Mouse (Mus musculus) heart, embryonic 14.5 days (tissue): ENCODE measurements around the gene Mrpl19. TPM values are rescaled to one million over a fixed set of nuclear protein-coding genes. Genes with fewer than 3 reads are reported as not detected.

ENCODE experiments used
- ATAC-seq: fragments of 200-750 bp; cut with Nextera tagmentation; 2 replicates; pipeline ENCODE4 v1.8.0; 2017; ENCODE audit warnings: low read depth, moderate TSS enrichment; ENCODE audit not compliant: insufficient number of reproducible peaks, insufficient read depth, low FRiP score
- H3K27ac ChIP-seq, 2 experiments: fragments of 200-500 bp in 1 of 2; fragments of 300-500 bp in 1 of 2; sonication (generic) in 1 of 2; replicated peaks in 1 of 2; 2 replicates each; pipeline ENCODE4 v1.5.1; 2012 to 2014; ENCODE audit warnings: low read depth in 2 of 2, low read length in 2 of 2, control low read depth in 1 of 2, mild to moderate bottlenecking in 1 of 2, mixed read lengths in 1 of 2; ENCODE audit not compliant: control insufficient read depth in 1 of 2, insufficient read depth in 1 of 2
- H3K27me3 ChIP-seq: fragments of 300-500 bp; sonication (generic); 2 replicates; pipeline ENCODE4 v1.6.1; 2014; ENCODE audit warnings: mild to moderate bottlenecking, low read length, control low read depth; ENCODE audit not compliant: control insufficient read depth, insufficient read depth
- H3K36me3 ChIP-seq: fragments of 300-500 bp; sonication (generic); 2 replicates; pipeline ENCODE4 v1.6.1; 2014; ENCODE audit warnings: mild to moderate bottlenecking, control low read depth, low read length, mixed read lengths; ENCODE audit not compliant: control insufficient read depth, insufficient read depth
- H3K4me1 ChIP-seq, 2 experiments: fragments of 200-500 bp in 1 of 2; fragments of 300-500 bp in 1 of 2; sonication (generic) in 1 of 2; 2 replicates each; pipeline ENCODE4 v1.6.1; 2012 to 2014; ENCODE audit warnings: low read length in 2 of 2, control low read depth in 1 of 2, mixed read lengths in 1 of 2; ENCODE audit not compliant: control insufficient read depth in 2 of 2, insufficient read depth in 2 of 2
- H3K4me2 ChIP-seq: fragments of 300-500 bp; sonication (generic); 2 replicates; pipeline ENCODE4 v1.6.1; 2014; ENCODE audit warnings: mild to moderate bottlenecking, low read length
- H3K4me3 ChIP-seq, 2 experiments: fragments of 200-500 bp in 1 of 2; fragments of 300-500 bp in 1 of 2; sonication (generic) in 1 of 2; 2 replicates each; pipeline ENCODE4 v1.5.1; 2012 to 2014; ENCODE audit warnings: low read length in 2 of 2, mild to moderate bottlenecking in 2 of 2, control low read depth in 1 of 2, low read depth in 1 of 2, moderate library complexity in 1 of 2; ENCODE audit not compliant: control insufficient read depth in 1 of 2, insufficient read depth in 1 of 2
- H3K9ac ChIP-seq: fragments of 300-500 bp; sonication (generic); 2 replicates; pipeline ENCODE4 v1.6.1; 2014; ENCODE audit warnings: mild to moderate bottlenecking, low read length
- H3K9me3 ChIP-seq: fragments of 300-500 bp; sonication (generic); 2 replicates; pipeline ENCODE4 v1.6.1; 2016; ENCODE audit warnings: low read length, control low read depth; ENCODE audit not compliant: control insufficient read depth
- WGBS: fragments of 180-500 bp; shearing (Covaris S2); extraction: QIAGEN DNeasy Blood & Tissue Kit; methylation state at CpG from one replicate; pipeline ENCODE4 v1.1.7; 2014; 5-methylcytosine and 5-hydroxymethylcytosine counted together
- polyA plus RNA-seq: library from polyadenylated mRNA; unstranded; fragments of >200 nt; fragmentation: Nextera tagmentation; extraction: Ambion mirVana; gene quantifications from 2 replicates; pipeline ENCODE4 v1.2.1, GENCODE M21; 2014

Mrpl19 gene
- polyA plus RNA-seq = 47.0 and 47.6 TPM in 2 replicates

DNA sequence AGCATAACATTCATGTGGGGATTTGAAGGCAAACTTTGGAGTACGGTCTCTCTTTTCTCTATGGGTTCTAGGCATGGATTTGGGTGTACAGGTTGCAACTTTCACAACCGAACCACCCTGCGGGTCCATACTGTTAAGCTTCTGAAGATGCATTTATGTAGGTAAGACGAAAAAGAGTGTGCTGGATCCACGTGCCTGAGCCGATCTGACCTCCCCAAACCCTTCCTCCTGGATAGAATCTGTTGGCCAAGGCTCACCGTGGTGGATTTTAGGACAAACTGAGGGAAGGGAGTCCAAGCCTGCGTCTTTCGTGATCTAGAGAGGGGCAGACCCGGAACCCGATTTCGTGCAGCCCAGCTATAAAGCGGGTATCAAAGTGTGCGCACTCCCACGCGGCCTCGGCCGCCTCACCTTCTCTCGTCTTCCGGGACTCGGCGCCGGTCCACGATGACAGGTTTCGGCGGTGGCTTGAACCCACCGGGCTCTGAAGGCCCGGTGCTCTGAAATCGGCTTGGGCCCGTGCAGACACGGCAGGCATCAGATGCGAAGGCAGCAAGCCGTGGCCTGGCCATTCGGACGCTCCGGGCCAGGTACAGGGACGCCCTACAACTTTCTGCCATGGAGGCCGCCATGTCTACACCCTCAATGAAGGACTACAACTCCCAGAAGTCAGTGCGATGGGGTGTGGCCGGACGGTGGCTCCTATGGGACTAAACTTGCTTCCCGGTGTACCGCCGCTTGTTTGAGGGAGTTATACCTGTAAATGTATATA lies at the start of gene Mrpl19:
Gene Mrpl19 (minus strand): TSS at position 663 of the 772 bp plus-strand sequence.
- H3K9ac ChIP-seq = peak within 1 kb of the TSS; percentile 80
- WGBS = under 1% methylated on average over 44 of the region's 44 CpGs
- no peaks in the 10 kb centered on the region for H3K9me3 ChIP-seq
- H3K27me3 ChIP-seq = no peaks in the 10 kb centered on the region
- H3K27ac ChIP-seq = no peak within 1 kb of the TSS; a peak in 1 of 4 replicates
- H3K4me3 ChIP-seq = peak within 1 kb of the TSS; percentile 78 to 89
- H3K4me1 ChIP-seq = peaks cover 3 to 10% of the 10 kb centered on the region in 2 experiments; a peak in 3 of 4 replicates
- peak within 1 kb of the TSS; percentile 68 for H3K4me2 ChIP-seq
- ATAC-seq = peak; percentile 90
- H3K36me3 ChIP-seq = peaks cover 36% of the 10 kb centered on the region

GRCm38 (mm10) chr6:82012392-82012791 lies 46.6 kb upstream of the Mrpl19 start:
- Histone ChIP-seq H3K9me3 (no peaks in the 10 kb centered on the region), H3K27ac (no peak overlapping the region), H3K27me3 (no peaks in the 10 kb centered on the region), H3K4me3 (no peak overlapping the region), H3K4me2 (no peak overlapping the region), H3K9ac (no peak overlapping the region), H3K36me3 (no peaks in the 10 kb centered on the region), H3K4me1 (no peaks in the 10 kb centered on the region)
- no peak for ATAC-seq
- WGBS = 70% methylated on average over 1 of the region's 1 CpGs

GRCm38 (mm10) chr6:81990049-81990810 lies 24.5 kb upstream of the Mrpl19 start:
- H3K9ac ChIP-seq = no peak overlapping the region
- H3K4me2 ChIP-seq = no peak overlapping the region
- no peak overlapping the region for H3K27ac ChIP-seq

GRCm38 (mm10) chr6:81988341-81988740 lies 22.6 kb upstream of the Mrpl19 start:
- Histone ChIP-seq H3K9me3 (no peaks in the 10 kb centered on the region), H3K27ac (no peak overlapping the region), H3K4me3 (no peak overlapping the region), H3K9ac (no peak overlapping the region), H3K36me3 (no peaks in the 10 kb centered on the region), H3K4me2 (no peak overlapping the region), H3K27me3 (no peaks in the 10 kb centered on the region), H3K4me1 (peaks cover 0 to 8% of the 10 kb centered on the region in 2 experiments; a peak in 1 of 4 replicates)
- ATAC-seq = no peak
- 84% methylated on average over 5 of the region's 5 CpGs for WGBS

More at GRCm38 (mm10) chr6:81990049-81990810, 24.5 kb upstream of the Mrpl19 start:
- no peaks in the 10 kb centered on the region for H3K9me3 ChIP-seq
- H3K4me1 ChIP-seq = peaks cover 0 to 8% of the 10 kb centered on the region in 2 experiments; a peak in 1 of 4 replicates
- no peaks in the 10 kb centered on the region for H3K36me3 ChIP-seq
- no peak for ATAC-seq
- no peak overlapping the region for H3K4me3 ChIP-seq
- 45% methylated on average over 20 of the region's 20 CpGs for WGBS
- no peaks in the 10 kb centered on the region for H3K27me3 ChIP-seq

GRCm38 (mm10) chr6:81987580-81987979 lies 21.8 kb upstream of the Mrpl19 start:
- no peak overlapping the region for H3K27ac ChIP-seq
- no peak for ATAC-seq
- peaks cover 0 to 8% of the 10 kb centered on the region in 2 experiments; a peak in 1 of 4 replicates for H3K4me1 ChIP-seq
- H3K9ac ChIP-seq = no peak overlapping the region; the same call in 1 of the 2 replicates
- no peaks in the 10 kb centered on the region for H3K36me3 ChIP-seq
- no peak overlapping the region for H3K4me3 ChIP-seq
- H3K27me3 ChIP-seq = no peaks in the 10 kb centered on the region
- H3K4me2 ChIP-seq = no peak overlapping the region
- 72% methylated on average over 3 of the region's 3 CpGs for WGBS
- H3K9me3 ChIP-seq = no peaks in the 10 kb centered on the region

DNA sequence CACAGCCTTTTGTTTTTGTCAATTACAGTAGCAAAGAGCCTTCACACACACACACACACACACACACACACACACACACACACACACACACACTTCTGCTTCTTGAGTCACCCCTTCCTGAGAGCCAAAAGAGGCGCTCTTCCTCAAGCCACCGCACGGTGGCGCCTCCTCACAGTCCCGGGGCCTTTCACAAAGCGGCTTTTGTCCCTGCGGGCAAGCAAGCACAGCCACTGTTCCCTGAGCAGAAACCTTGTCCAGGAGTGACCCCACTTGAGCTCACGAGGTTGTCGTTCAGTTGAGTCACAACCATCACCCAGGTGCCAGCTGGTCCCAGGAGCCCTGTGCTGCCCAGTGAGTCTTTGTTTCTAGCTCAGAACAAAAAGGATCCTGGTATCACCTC lies 21.3 kb upstream of the Mrpl19 start:
- Histone ChIP-seq H3K4me2 (no peak overlapping the region), H3K9ac (no peak overlapping the region; the same call in 1 of the 2 replicates), H3K27ac (no peak overlapping the region), H3K4me1 (peaks cover 0 to 8% of the 10 kb centered on the region in 2 experiments; a peak in 1 of 4 replicates), H3K36me3 (no peaks in the 10 kb centered on the region), H3K27me3 (no peaks in the 10 kb centered on the region), H3K4me3 (no peak overlapping the region), H3K9me3 (0 out of 2 replicates have a peak, but pooled peaks cover 4% of the 10 kb centered on the region)
- WGBS = 2% methylated on average over 9 of the region's 9 CpGs
- no peak for ATAC-seq

GRCm38 (mm10) chr6:81986599-81986998 lies 20.8 kb upstream of the Mrpl19 start:
- Histone ChIP-seq H3K36me3 (no peaks in the 10 kb centered on the region), H3K27me3 (no peaks in the 10 kb centered on the region), H3K4me3 (no peak overlapping the region), H3K4me2 (no peak overlapping the region), H3K9me3 (0 out of 2 replicates have a peak, but pooled peaks cover 4% of the 10 kb centered on the region), H3K4me1 (peaks cover 0 to 8% of the 10 kb centered on the region in 2 experiments; a peak in 1 of 4 replicates), H3K9ac (no peak overlapping the region), H3K27ac (no peak overlapping the region)
- 36% methylated on average over 5 of the region's 5 CpGs for WGBS
- ATAC-seq = no peak
